Mouse (Mus musculus) left cerebral cortex, adult 2 months (tissue): Measurements from ENCODE around the gene Plekha4. TPM values are rescaled to one million over a fixed set of nuclear protein-coding genes. Genes with fewer than 3 reads are reported as not detected.

Experiments
- DNase-seq, 2 experiments: peaks; one replicate each; pipeline ENCODE4 v3.0.0; 2021 to 2022; ENCODE audit warnings: low spot score in 2 of 2, mixed read lengths in 1 of 2; ENCODE audit errors: extremely low spot score in 1 of 2
- H3K27ac ChIP-seq: fragments of 200-600 bp; 2 replicates; pipeline ENCODE4 v1.8.1; 2022
- H3K4me3 ChIP-seq: fragments of 200-600 bp; 2 replicates; pipeline ENCODE4 v1.8.1; 2022
- CTCF ChIP-seq: fragments of 200-600 bp; IDR thresholded peaks from 2 replicates; pipeline ENCODE4 v1.8.1; 2022; ENCODE audit warnings: antibody characterized with exemption, mild to moderate bottlenecking, moderate library complexity
- intact Hi-C: fragments of 180-260 bp; cut with DNase I; formaldehyde crosslinking; loops from one replicate; pipeline ENCODE4 v1.15.1; 2025
- total RNA-seq, 2 experiments: library from RNA; stranded (reverse); gene quantifications; 2 replicates each; pipeline ENCODE4 v1.2.3; 2021

Plekha4 gene
- total RNA-seq, 2 experiments from 2014 or later: 4.2 to 5.1 TPM

GRCm38 (mm10) chr7:45597527-45597926 lies 71.4 kb downstream of the Plekha4 start:
- DNase-seq: no peak
- TF ChIP-seq CTCF: no peak
- intact Hi-C loops: loop anchor here (1.0 to 5.0 kb wide), 2 partner anchors 13 to 340 kb away; no protein-coding TSS in a partner anchor
- no peak overlapping the region for H3K4me3 ChIP-seq
- H3K27ac ChIP-seq: no peak overlapping the region

- intact Hi-C loops: loop anchor here (5.0 kb wide), 1 partner anchor 338 kb away; no protein-coding TSS in a partner anchor
- DNase-seq: no peak
- Histone ChIP-seq H3K4me3 (no peak overlapping the region), H3K27ac (no peak overlapping the region)
- TF ChIP-seq CTCF: no peak
These were observed 73.1 kb downstream of the Plekha4 start for GRCm38 (mm10) chr7:45598960-45599879.

Other genes with a start within 250 kb of the Plekha4 start
- gene Slc6a21, start 248.8 kb upstream of the Plekha4 start, total RNA-seq: under 1 TPM in 1 of 2 experiments, not detected in 1; 0.23 TPM
- 10 to 100 TPM; 18.5 to 24.6 TPM for gene Trpm4, start 192.6 kb upstream of the Plekha4 start, total RNA-seq
- under 1 TPM; 0.23 to 0.61 TPM for gene Hrc, start 191.0 kb upstream of the Plekha4 start, total RNA-seq
- 100 to 1,000 TPM; 156 to 159 TPM for gene Ppfia3, start 159.3 kb upstream of the Plekha4 start, total RNA-seq
- gene Lin7b, start 155.7 kb upstream of the Plekha4 start, total RNA-seq: 100 to 1,000 TPM; 156 to 178 TPM
- gene Snrnp70, start 130.6 kb upstream of the Plekha4 start, total RNA-seq: 100 to 1,000 TPM; 428 to 429 TPM
- not detected for gene Kcna7, start 120.7 kb upstream of the Plekha4 start, total RNA-seq
- not detected for gene Ntf5, start 112.6 kb upstream of the Plekha4 start, total RNA-seq
- not detected for gene Lhb, start 105.5 kb upstream of the Plekha4 start, total RNA-seq
- gene Gys1, start 91.5 kb upstream of the Plekha4 start, total RNA-seq: 10 to 100 TPM; 18.2 to 19.2 TPM
- gene Ruvbl2, start 88.2 kb upstream of the Plekha4 start, total RNA-seq: 10 to 100 TPM; 34.4 to 39.9 TPM
- 100 to 1,000 TPM; 200 to 208 TPM for gene Ftl1, start 66.4 kb upstream of the Plekha4 start, total RNA-seq
- gene Bax, start 59.4 kb upstream of the Plekha4 start, total RNA-seq: 10 to 100 TPM; 66.9 to 67.4 TPM
- gene Tulp2, start 44.5 kb upstream of the Plekha4 start, total RNA-seq: under 1 TPM in 1 of 2 experiments, not detected in 1; 0.30 TPM
- gene Gm45808, start 39.5 kb upstream of the Plekha4 start, total RNA-seq: 1 to 10 TPM; 1.5 to 2.0 TPM
- 1 to 10 TPM; 3.7 to 4.8 TPM for gene Dhdh, start 37.5 kb upstream of the Plekha4 start, total RNA-seq
- gene Nucb1, start 15.9 kb upstream of the Plekha4 start, total RNA-seq: 100 to 1,000 TPM in 1 of 2 experiments, 10 to 100 TPM in 1; 95.4 to 106 TPM
- 10 to 100 TPM; 25.2 to 29.3 TPM for gene Ppp1r15a, start 62 bp upstream of the Plekha4 start, total RNA-seq
- gene Hsd17b14, start 28.6 kb downstream of the Plekha4 start, total RNA-seq: under 1 TPM; 0.61 to 0.68 TPM
- gene Bcat2, start 43.8 kb downstream of the Plekha4 start, total RNA-seq: 10 to 100 TPM; 25.4 to 26.2 TPM
- not detected for gene Fgf21, start 89.2 kb downstream of the Plekha4 start, total RNA-seq
- gene Fut1, start 91.0 kb downstream of the Plekha4 start, total RNA-seq: not detected
- gene Izumo1, start 95.5 kb downstream of the Plekha4 start, total RNA-seq: under 1 TPM in 1 of 2 experiments, not detected in 1; 0.34 TPM
- 1 to 10 TPM; 6.1 to 8.0 TPM for gene Rasip1, start 101.2 kb downstream of the Plekha4 start, total RNA-seq
- gene Mamstr, start 113.6 kb downstream of the Plekha4 start, total RNA-seq: 1 to 10 TPM; 3.5 to 3.9 TPM
- gene Fut2, start 140.1 kb downstream of the Plekha4 start, total RNA-seq: under 1 TPM in 1 of 2 experiments, not detected in 1; 0.11 TPM
- 1 to 10 TPM; 6.4 to 6.9 TPM for gene Ntn5, start 157.7 kb downstream of the Plekha4 start, total RNA-seq
- 1 to 10 TPM; 1.1 to 1.2 TPM for gene Sec1, start 168.1 kb downstream of the Plekha4 start, total RNA-seq
- 100 to 1,000 TPM; 211 to 244 TPM for gene Car11, start 173.5 kb downstream of the Plekha4 start, total RNA-seq
- gene Dbp, start 178.8 kb downstream of the Plekha4 start, total RNA-seq: 100 to 1,000 TPM in 1 of 2 experiments, 10 to 100 TPM in 1; 60.3 to 104 TPM
- 100 to 1,000 TPM; 318 to 325 TPM for gene Rpl18, start 189.1 kb downstream of the Plekha4 start, total RNA-seq
- gene Sphk2, start 191.7 kb downstream of the Plekha4 start, total RNA-seq: 10 to 100 TPM; 30.8 to 34.4 TPM
- under 1 TPM; 0.37 to 0.41 TPM for gene Fam83e, start 194.9 kb downstream of the Plekha4 start, total RNA-seq
- not detected for gene Spaca4, start 199.5 kb downstream of the Plekha4 start, total RNA-seq